Mouse (Mus musculus) kidney, embryonic 15.5 days (tissue): ENCODE results near the gene Tmem104. TPM values are rescaled to one million over a fixed set of nuclear protein-coding genes. Genes with fewer than 3 reads are reported as not detected.
A peak's percentile ranks its signal among the peaks of the same experiment; 100 is the strongest.

Experiments used
- ATAC-seq: fragments of 200-750 bp; cut with Nextera tagmentation; replicated peaks from 2 replicates; pipeline ENCODE4 v1.8.0; 2017; ENCODE audit warnings: moderate TSS enrichment; ENCODE audit not compliant: low FRiP score
- H3K27ac ChIP-seq: fragments of 300-500 bp; sonication (generic); 2 replicates; pipeline ENCODE4 v1.5.1; 2015; ENCODE audit warnings: mild to moderate bottlenecking, inconsistent platforms
- H3K27me3 ChIP-seq: fragments of 300-500 bp; sonication (generic); 2 replicates; pipeline ENCODE4 v1.6.1; 2015; ENCODE audit warnings: inconsistent platforms
- H3K36me3 ChIP-seq: fragments of 300-500 bp; sonication (generic); 2 replicates; pipeline ENCODE4 v1.6.1; 2015; ENCODE audit warnings: inconsistent platforms
- H3K4me1 ChIP-seq: fragments of 300-500 bp; sonication (generic); 2 replicates; pipeline ENCODE4 v1.6.1; 2015; ENCODE audit warnings: inconsistent platforms
- H3K4me2 ChIP-seq: fragments of 300-500 bp; sonication (generic); 2 replicates; pipeline ENCODE4 v1.6.1; 2015; ENCODE audit warnings: moderate library complexity, mild to moderate bottlenecking, inconsistent platforms
- H3K4me3 ChIP-seq: fragments of 300-500 bp; sonication (generic); replicated peaks from 2 replicates; pipeline ENCODE4 v1.5.1; 2015; ENCODE audit warnings: mild to moderate bottlenecking, inconsistent platforms
- H3K9ac ChIP-seq: fragments of 300-500 bp; sonication (generic); 2 replicates; pipeline ENCODE4 v1.6.1; 2015; ENCODE audit warnings: mild to moderate bottlenecking, inconsistent platforms
- H3K9me3 ChIP-seq: fragments of 300-500 bp; sonication (generic); replicated peaks from 2 replicates; pipeline ENCODE4 v1.6.1; 2016; ENCODE audit warnings: inconsistent platforms
- WGBS: fragments of 180-500 bp; shearing (Covaris S2); methylation state at CpG from one replicate; pipeline ENCODE4 v1.1.7; 2015; ENCODE audit warnings: mixed read lengths; 5-methylcytosine and 5-hydroxymethylcytosine counted together
- polyA plus RNA-seq: library from polyadenylated mRNA; unstranded; fragments of >200 nt; fragmentation: Nextera tagmentation; extraction: Ambion mirVana; gene quantifications from 2 replicates; pipeline ENCODE4 v1.2.1, GENCODE M21; 2015

Gene Tmem104
- polyA plus RNA-seq, 1 experiment from 2014 or later = 11.0 TPM

DNA sequence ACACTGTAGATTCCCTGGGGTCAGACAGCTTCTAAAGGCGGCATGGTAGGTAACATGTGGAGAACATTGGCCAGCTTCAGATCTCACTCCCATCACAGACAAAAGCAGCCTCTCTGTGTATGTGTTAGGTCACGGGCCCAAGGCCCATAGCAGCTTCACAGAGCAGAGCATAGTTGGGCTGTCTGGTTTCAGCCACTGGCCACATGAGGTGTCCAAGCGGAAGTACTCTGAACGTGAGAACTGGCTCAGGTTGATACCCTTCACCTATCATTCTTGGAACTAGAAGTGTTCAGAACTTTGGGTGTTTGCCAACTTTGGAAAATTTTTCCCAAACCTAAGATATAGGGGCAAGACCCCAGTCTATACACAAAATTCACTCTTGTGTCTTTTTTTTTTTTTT, 17.9 kb upstream of the Tmem104 start:
- Histone ChIP-seq H3K36me3 (no peaks in the 10 kb centered on the region), H3K4me2 (no peak overlapping the region), H3K27me3 (no peaks in the 10 kb centered on the region; the same call in 1 of the 2 replicates), H3K9me3 (no peaks in the 10 kb centered on the region), H3K27ac (no peak overlapping the region), H3K4me3 (no peak overlapping the region), H3K4me1 (peaks cover 72% of the 10 kb centered on the region), H3K9ac (no peak overlapping the region)
- ATAC-seq = no peak
- WGBS = 84% methylated on average over 4 of the region's 4 CpGs

DNA sequence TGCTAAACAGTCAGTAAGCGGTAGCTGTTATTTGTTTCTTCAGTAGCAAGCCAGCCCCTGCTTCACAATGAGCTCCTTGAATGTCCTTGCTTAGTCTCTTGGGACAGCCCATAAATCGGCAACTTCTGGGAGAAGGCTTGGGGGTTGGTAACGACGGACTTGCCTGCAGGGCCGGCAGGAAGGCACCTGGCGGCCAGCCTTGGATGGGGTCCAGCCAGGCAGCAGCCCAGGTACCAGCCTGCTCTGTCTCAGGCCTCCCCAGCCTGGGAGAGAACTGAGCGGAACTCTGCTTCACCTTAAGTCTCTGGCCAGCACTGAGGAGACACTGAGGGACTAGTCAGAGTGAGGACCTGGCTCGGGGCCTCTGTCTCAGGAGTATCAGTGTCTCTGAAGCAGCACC, 16.2 kb upstream of the Tmem104 start:
- H3K36me3 ChIP-seq = no peaks in the 10 kb centered on the region
- H3K9me3 ChIP-seq = no peaks in the 10 kb centered on the region
- peak overlapping the region; percentile 34; the same call in 1 of the 2 replicates for H3K27ac ChIP-seq
- H3K4me3 ChIP-seq = no peak overlapping the region
- H3K27me3 ChIP-seq = no peaks in the 10 kb centered on the region
- 36% methylated on average over 8 of the region's 8 CpGs for WGBS
- H3K4me2 ChIP-seq = no peak overlapping the region
- no peak overlapping the region for H3K9ac ChIP-seq
- ATAC-seq = no peak
- peaks cover 72% of the 10 kb centered on the region for H3K4me1 ChIP-seq

DNA sequence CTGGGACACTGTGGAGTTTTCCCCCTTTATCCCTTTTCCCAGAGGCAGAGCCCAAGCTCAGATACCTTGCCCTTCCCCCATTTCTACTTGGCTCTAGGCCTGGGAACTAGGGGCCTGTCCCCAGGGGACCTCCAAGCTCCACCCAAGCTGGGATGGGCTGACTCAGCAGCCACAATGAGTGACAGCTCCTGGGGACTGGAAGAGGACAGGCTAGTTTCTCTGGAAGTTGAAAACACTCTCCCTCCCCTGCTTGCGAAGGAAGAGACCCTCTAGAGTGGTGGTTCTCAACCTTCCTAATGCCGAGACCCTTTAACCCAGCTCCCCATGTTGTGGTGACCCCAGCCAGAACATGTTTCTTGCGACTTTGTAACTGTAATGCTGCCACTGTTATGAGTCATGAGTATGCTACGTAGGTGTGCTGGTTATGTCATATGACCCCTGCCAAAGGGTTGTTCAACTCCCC, 14.4 kb upstream of the Tmem104 start:
- peaks cover 77% of the 10 kb centered on the region for H3K4me1 ChIP-seq
- no peaks in the 10 kb centered on the region for H3K36me3 ChIP-seq
- peak; percentile 23; the same call in 1 of the 2 replicates for ATAC-seq
- WGBS = 35% methylated on average over 4 of the region's 4 CpGs
- H3K4me2 ChIP-seq = peak overlapping the region; percentile 36; the same call in 1 of the 2 replicates
- peak overlapping the region; percentile 84 for H3K27ac ChIP-seq
- no peak overlapping the region for H3K9ac ChIP-seq
- H3K27me3 ChIP-seq = no peaks in the 10 kb centered on the region
- H3K9me3 ChIP-seq = no peaks in the 10 kb centered on the region
- H3K4me3 ChIP-seq = no peak overlapping the region

DNA sequence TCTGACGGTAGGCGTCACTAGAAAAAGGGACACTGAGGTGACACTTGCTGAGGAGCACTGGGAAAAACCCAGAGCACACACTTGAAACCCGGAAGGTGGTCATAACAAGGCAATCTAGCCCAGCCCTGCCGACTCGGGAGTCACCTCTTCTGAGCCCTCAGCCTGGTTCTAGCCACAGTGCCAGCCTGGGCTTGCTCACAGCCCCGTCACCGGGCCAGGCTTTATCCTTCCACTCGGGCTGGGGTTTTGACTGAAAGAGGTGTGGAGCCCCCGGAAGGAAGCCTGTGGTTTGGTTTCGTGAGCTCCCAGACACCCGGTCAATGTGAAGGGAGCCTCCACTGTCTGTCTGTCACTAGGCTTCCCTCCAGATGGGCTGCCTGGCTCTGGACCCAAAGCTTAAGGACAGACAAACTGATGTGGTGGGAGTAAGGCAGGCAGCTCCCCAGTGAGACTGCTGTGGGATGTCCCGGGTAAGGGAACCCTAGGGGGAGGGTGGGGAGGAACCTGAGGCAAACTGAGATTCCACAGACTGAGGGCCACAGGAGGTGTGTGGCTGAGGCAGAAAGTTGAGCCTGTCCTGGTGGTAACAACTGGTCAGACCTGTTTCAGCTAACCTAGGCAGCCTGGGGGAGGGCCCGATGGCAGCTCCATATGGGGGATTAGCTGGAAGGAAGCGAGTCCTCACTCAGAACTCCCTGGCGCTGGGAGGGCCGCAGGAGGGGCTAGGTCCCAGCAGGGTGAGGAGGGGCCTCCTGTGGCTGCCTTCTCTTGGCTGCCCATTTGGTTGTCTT, 13.5 kb upstream of the Tmem104 start:
- WGBS = 19% methylated on average over 16 of the region's 16 CpGs
- Histone ChIP-seq H3K4me1 (peaks cover 83% of the 10 kb centered on the region), H3K4me2 (peak overlapping the region; percentile 36), H3K9ac (0 out of 2 replicates have a peak overlapping the region, but pooled peaks have one; percentile 21), H3K9me3 (no peaks in the 10 kb centered on the region), H3K4me3 (no peak overlapping the region), H3K27me3 (no peaks in the 10 kb centered on the region), H3K27ac (peak overlapping the region; percentile 84), H3K36me3 (0 out of 2 replicates have a peak, but pooled peaks cover 2% of the 10 kb centered on the region)
- peak; percentile 12; the same call in 1 of the 2 replicates for ATAC-seq

DNA sequence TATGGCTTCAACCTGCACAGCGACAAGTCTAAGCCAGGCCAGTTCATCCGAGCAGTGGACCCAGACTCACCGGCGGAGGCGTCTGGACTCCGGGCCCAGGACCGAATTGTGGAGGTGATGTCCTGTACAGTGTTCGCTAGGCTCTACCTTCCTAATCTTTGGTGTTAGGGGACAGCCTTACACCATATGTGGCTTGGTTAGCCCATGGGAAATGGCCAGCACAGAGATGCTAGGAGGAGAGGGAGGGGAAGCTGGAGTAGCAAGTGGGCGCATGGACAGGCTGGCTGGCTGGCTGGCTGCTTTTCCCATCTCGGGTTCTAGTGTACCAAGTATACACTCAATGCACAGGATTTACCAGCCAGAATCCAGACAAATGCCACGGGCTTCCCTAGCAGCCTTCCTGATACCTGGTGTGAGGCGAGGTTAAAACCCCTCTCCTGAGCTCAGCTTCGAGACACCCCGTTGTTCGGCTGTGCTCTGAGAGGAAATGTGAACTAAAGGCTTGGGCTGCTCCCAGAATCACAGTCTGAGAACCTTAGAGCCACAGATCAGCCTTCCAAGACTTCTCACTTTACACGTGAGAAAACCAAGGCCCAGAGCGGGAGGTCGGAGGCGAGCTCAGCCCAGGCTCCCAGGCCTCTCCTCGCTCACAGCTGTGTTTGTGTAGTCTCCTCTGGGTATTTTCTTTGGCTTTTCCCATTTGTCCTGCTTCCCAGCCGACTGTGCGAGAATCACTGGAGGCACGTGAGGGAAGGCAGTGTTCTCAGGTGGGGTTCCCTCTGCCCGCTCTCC, 10.7 kb upstream of the Tmem104 start:
- Histone ChIP-seq H3K4me3 (no peak overlapping the region), H3K27me3 (no peaks in the 10 kb centered on the region), H3K4me1 (peaks cover 82% of the 10 kb centered on the region), H3K36me3 (peaks cover 31% of the 10 kb centered on the region), H3K4me2 (peak overlapping the region; percentile 48), H3K9ac (no peak overlapping the region), H3K27ac (peak overlapping the region; percentile 82), H3K9me3 (no peaks in the 10 kb centered on the region)
- no peak for ATAC-seq
- WGBS = 52% methylated on average over 24 of the region's 24 CpGs

DNA sequence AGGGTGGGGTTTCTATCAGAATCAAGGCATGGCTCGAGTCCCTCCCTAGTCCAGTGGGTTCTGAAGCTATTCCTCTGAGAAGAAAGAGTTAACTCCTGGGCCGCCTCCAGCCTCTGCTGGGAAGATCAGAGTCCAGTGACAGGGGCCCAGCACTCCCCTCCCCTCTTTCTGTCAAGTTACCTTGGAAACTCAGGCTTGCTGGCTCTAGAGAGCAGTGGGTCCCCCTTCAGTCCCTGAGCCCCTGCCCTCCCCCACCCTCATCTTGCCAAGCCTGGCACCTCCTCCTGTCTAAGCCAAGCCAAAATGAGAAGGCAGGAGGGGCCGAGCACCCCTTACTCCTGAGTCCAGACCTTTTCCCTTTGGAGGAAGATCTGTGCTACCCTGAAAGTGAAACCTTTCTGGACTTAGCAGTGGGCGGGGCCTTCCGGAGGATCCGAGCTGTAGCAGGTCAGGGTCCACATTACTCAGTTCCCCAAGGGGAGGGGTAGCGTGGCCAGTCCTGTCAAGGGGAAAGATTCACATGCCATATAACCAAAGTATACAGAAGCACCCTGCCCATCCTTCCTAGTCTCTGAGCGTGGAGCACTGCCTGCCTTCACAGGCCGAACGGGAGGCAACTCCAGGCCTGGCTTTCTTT, 9.6 kb upstream of the Tmem104 start:
- Histone ChIP-seq H3K27ac (peak overlapping the region; percentile 82), H3K9me3 (no peaks in the 10 kb centered on the region), H3K27me3 (no peaks in the 10 kb centered on the region), H3K4me2 (peak overlapping the region; percentile 48), H3K36me3 (peaks cover 34% of the 10 kb centered on the region), H3K9ac (0 out of 2 replicates have a peak overlapping the region, but pooled peaks have one; percentile 31), H3K4me3 (0 out of 2 replicates have a peak overlapping the region, but pooled peaks have one; percentile 12), H3K4me1 (peaks cover 74% of the 10 kb centered on the region)
- WGBS = 26% methylated on average over 10 of the region's 10 CpGs
- ATAC-seq = peak; percentile 50

DNA sequence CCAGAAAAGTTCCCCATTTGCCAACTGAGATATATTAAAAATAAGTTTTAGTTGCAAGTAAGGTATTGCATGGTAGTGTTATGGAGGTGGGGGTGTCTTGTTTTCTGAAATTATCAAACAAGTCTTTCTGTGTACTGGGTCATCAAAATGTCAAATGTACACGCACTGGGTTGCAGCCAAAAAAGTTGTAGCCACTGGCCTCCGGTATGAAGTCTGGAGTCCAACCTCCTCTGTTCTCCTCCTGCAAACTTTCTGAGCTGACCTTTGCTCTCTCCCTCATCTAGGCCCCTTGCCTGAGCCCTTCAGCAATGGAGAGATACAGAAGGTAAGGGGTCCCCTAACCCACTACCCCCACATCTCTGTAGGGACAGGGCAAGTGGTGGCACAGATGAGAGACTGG, 8.5 kb upstream of the Tmem104 start:
- peaks cover 34% of the 10 kb centered on the region for H3K36me3 ChIP-seq
- H3K4me1 ChIP-seq = peaks cover 63% of the 10 kb centered on the region
- no peak overlapping the region for H3K4me2 ChIP-seq
- no peaks in the 10 kb centered on the region for H3K27me3 ChIP-seq
- no peak overlapping the region for H3K9ac ChIP-seq
- no peak for ATAC-seq
- no peaks in the 10 kb centered on the region for H3K9me3 ChIP-seq
- H3K4me3 ChIP-seq = no peak overlapping the region
- H3K27ac ChIP-seq = peak overlapping the region; percentile 82; the same call in 1 of the 2 replicates
- 67% methylated on average over 2 of the region's 2 CpGs for WGBS

DNA sequence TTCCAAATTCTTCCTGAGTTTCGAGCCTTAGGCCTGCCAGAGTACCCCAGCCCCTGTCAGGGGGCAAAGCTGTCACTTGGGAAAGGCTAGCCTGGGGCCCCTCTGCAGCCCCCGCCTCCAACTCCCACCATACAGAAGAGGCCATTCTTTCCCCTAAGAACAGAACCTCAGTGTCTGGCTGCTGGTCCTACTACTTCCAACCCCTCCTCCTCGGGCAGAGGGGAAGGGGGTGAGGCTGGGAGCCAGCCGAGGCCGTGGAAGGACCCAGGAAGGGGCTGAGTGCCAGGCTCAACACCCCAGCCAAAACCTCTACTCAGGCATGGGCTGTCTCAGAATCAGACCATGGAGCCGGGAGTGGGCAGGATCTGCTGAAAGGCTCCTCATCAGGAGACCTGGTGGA, 8.1 kb upstream of the Tmem104 start:
- Histone ChIP-seq H3K4me3 (no peak overlapping the region), H3K9me3 (no peaks in the 10 kb centered on the region), H3K27me3 (no peaks in the 10 kb centered on the region), H3K4me1 (peaks cover 59% of the 10 kb centered on the region), H3K27ac (no peak overlapping the region), H3K36me3 (peaks cover 34% of the 10 kb centered on the region), H3K4me2 (no peak overlapping the region), H3K9ac (no peak overlapping the region)
- ATAC-seq = no peak
- WGBS = 78% methylated on average over 6 of the region's 6 CpGs

DNA sequence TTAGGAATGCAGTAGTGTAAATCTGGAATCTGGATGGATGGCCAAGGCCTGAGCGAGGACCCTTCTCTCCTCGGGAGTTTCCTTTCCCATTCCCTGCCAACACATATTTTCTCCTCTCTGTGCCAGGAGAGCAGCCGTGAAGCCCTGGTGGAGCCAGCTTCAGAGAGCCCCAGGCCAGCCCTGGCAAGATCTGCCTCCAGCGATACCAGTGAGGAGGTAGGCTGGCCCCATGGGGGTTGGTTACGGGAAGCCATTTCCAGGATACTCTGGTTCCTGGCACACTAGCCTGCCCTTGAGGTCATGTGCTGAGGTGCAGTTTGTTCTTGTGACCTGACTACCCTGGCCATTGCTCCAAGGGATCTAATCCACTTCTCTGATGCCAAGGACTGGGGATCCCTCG, 7.4 kb upstream of the Tmem104 start:
- Histone ChIP-seq H3K4me2 (no peak overlapping the region), H3K27me3 (no peaks in the 10 kb centered on the region), H3K4me1 (peaks cover 52% of the 10 kb centered on the region), H3K27ac (no peak overlapping the region), H3K9me3 (no peaks in the 10 kb centered on the region), H3K9ac (no peak overlapping the region), H3K4me3 (no peak overlapping the region), H3K36me3 (peaks cover 34% of the 10 kb centered on the region)
- WGBS = 83% methylated on average over 6 of the region's 6 CpGs
- no peak for ATAC-seq

DNA sequence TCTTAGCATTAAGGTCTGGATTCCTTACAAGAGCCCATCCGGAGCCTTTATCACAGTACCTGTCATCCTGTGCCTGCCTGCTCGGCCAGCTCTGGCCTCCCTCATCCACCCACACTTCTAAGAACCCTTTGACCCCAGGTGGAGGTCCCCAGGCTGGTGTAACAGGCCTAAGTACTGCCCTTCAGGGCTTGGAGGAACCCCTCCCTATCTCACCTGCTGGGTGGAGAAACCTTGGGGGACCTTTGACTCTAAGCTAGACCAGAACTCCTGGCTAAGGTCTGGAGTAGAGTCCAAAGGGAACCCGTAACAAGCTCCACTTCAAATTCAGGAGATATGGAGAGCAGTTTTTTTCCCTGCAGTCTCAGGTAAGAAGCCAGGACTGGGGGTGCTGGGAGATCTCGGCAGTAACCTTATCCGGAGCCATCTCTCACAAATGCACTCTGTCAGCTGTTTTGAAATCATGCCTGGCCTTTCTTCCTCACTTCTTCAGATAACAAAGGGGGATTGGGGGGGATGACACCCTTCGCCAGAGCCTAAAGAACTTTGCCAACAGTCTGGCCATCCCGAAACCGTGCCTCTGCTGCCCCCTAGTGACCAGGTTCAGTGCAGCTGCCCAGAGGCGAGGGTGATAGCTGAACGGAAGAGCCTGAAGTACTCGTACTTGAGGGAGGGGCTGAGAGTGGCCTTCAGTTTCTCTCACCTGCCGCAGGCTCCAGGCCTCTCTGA, 5.2 kb upstream of the Tmem104 start:
- 21% methylated on average over 12 of the region's 12 CpGs for WGBS
- Histone ChIP-seq H3K4me1 (peaks cover 42% of the 10 kb centered on the region), H3K27me3 (no peaks in the 10 kb centered on the region), H3K9me3 (no peaks in the 10 kb centered on the region), H3K4me2 (no peak overlapping the region), H3K9ac (no peak overlapping the region), H3K27ac (0 out of 2 replicates have a peak overlapping the region, but pooled peaks have one; percentile 2), H3K4me3 (no peak overlapping the region), H3K36me3 (peaks cover 34% of the 10 kb centered on the region)
- ATAC-seq = no peak

DNA sequence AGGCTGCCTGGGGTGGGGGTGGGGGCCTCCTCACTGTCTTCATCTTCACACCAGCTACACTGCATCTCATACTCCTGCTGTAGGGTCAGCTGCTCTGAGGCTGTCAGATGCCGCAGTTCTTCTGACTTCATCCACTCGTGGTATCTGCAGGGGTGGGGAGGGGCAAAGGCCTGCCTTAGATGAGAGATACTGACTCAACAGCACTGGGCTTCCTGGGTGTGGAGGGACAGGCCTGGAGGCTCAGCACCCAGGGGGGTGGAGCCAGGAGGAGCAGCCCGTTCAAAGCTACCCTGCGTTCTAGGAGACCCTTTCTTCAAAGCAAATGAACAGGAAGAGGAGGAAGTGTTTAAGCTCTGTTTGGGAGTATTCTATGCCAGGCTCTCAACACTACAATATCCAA, 2.3 kb upstream of the Tmem104 start:
- peaks cover 20% of the 10 kb centered on the region for H3K36me3 ChIP-seq
- H3K9me3 ChIP-seq = no peaks in the 10 kb centered on the region
- 46% methylated on average over 4 of the region's 4 CpGs for WGBS
- H3K4me2 ChIP-seq = no peak overlapping the region
- peaks cover 23% of the 10 kb centered on the region for H3K4me1 ChIP-seq
- H3K4me3 ChIP-seq = no peak overlapping the region
- H3K9ac ChIP-seq = no peak overlapping the region
- H3K27me3 ChIP-seq = no peaks in the 10 kb centered on the region
- no peak for ATAC-seq
- H3K27ac ChIP-seq = no peak overlapping the region
